In genomic region chr15:7934105-7934504, GRCm38 (mm10) we compare ENCODE assay signal across 8 mouse cellular contexts.
DNase-seq lines count a peak whose midpoint lies in the region; ATAC-seq and TF ChIP-seq lines count a peak whose summit lies in the region.

No protein-coding gene starts in this region.

- no peaks in the 10 kb centered on the region for H3K9me3 ChIP-seq in hindbrain, embryonic 10.5 days
- H3K9me3 ChIP-seq in hindbrain, embryonic 14.5 days (ENCODE audit: control insufficient read depth, low read length), result no peaks in the 10 kb centered on the region
- no peaks in the 10 kb centered on the region for H3K9me3 ChIP-seq in heart, embryonic 15.5 days (replicated peaks)
- no peaks in the 10 kb centered on the region for H3K9me3 ChIP-seq in lung, embryonic 14.5 days (ENCODE audit: low read depth, low read length)

- WGBS in hindbrain, embryonic 10.5 days, result 71% methylated on average over 16 of the region's 16 CpGs
- WGBS in hindbrain, embryonic 14.5 days, result 72% methylated on average over 16 of the region's 16 CpGs
- WGBS in heart, embryonic 15.5 days, result 23% methylated on average over 16 of the region's 16 CpGs
- WGBS in lung, embryonic 14.5 days, result 20% methylated on average over 16 of the region's 16 CpGs

- H3K27ac ChIP-seq in hindbrain, embryonic 10.5 days, result no peak overlapping the region
- H3K27ac ChIP-seq in hindbrain, embryonic 14.5 days, result no peak overlapping the region
- H3K27ac ChIP-seq in heart, embryonic 15.5 days, result no peak overlapping the region
- H3K27ac ChIP-seq in lung, embryonic 14.5 days (ENCODE audit: low read depth), result peak overlapping the region; percentile 36; the same call in 1 of the 2 replicates

- peak; percentile 6 for DNase-seq in hindbrain, embryonic 10.5 days (ENCODE audit: low spot score)
- no peak for DNase-seq in hindbrain, embryonic 14.5 days (ENCODE audit: low spot score)
- peak; percentile 72 for DNase-seq in adrenal gland, postnatal 14 days
- DNase-seq in lung, embryonic 14.5 days, result peak; percentile 58
- DNase-seq in urinary bladder, postnatal 25 days (ENCODE audit: low spot score), result no peak
- no peak for DNase-seq in right cerebral cortex, adult 18-20 months

- no peak overlapping the region for H3K9ac ChIP-seq in hindbrain, embryonic 14.5 days
- H3K9ac ChIP-seq in heart, embryonic 15.5 days, result no peak overlapping the region
- no peak overlapping the region for H3K9ac ChIP-seq in lung, embryonic 14.5 days

- H3K4me1 ChIP-seq in hindbrain, embryonic 10.5 days (replicated peaks), result peaks cover 3% of the 10 kb centered on the region; the same call in 1 of the 2 replicates
- no peaks in the 10 kb centered on the region; the same call in 1 of the 2 replicates for H3K4me1 ChIP-seq in hindbrain, embryonic 14.5 days (replicated peaks; ENCODE audit: control insufficient read depth, insufficient read depth, low read length)
- peaks cover 18% of the 10 kb centered on the region for H3K4me1 ChIP-seq in heart, embryonic 15.5 days (replicated peaks)
- H3K4me1 ChIP-seq in lung, embryonic 14.5 days (ENCODE audit: insufficient read depth), result 0 out of 2 replicates have a peak, but pooled peaks cover 6% of the 10 kb centered on the region

- no peak overlapping the region for H3K4me3 ChIP-seq in hindbrain, embryonic 10.5 days
- no peak overlapping the region for H3K4me3 ChIP-seq in hindbrain, embryonic 14.5 days (replicated peaks; ENCODE audit: low read length)
- H3K4me3 ChIP-seq in heart, embryonic 15.5 days, result peak overlapping the region; percentile 27
- H3K4me3 ChIP-seq in lung, embryonic 14.5 days (ENCODE audit: low read depth, low read length), result no peak overlapping the region

- H3K36me3 ChIP-seq in hindbrain, embryonic 10.5 days, result no peaks in the 10 kb centered on the region
- H3K36me3 ChIP-seq in hindbrain, embryonic 14.5 days (replicated peaks; ENCODE audit: control insufficient read depth, insufficient read depth), result no peaks in the 10 kb centered on the region
- no peaks in the 10 kb centered on the region for H3K36me3 ChIP-seq in heart, embryonic 15.5 days
- H3K36me3 ChIP-seq in lung, embryonic 14.5 days (ENCODE audit: insufficient read depth), result no peaks in the 10 kb centered on the region

- ATAC-seq in hindbrain, embryonic 14.5 days (ENCODE audit: low FRiP score), result no peak
- ATAC-seq in heart, embryonic 15.5 days (replicated peaks; ENCODE audit: insufficient number of reproducible peaks, insufficient read depth, low FRiP score, low read depth), result no peak; the same call in 1 of the 2 replicates
- ATAC-seq in lung, embryonic 14.5 days (ENCODE audit: insufficient read depth), result peak; percentile 55
- no peak for ATAC-seq in megakaryocyte-erythroid progenitor cell, adult 5-6 weeks (replicated peaks; ENCODE audit: low FRiP score, low TSS enrichment, poor library complexity, severe bottlenecking)

- H3K4me2 ChIP-seq in hindbrain, embryonic 14.5 days (replicated peaks), result no peak overlapping the region
- H3K4me2 ChIP-seq in heart, embryonic 15.5 days, result peak overlapping the region; percentile 57
- peak overlapping the region; percentile 48 for H3K4me2 ChIP-seq in lung, embryonic 14.5 days

- H3K27me3 ChIP-seq in hindbrain, embryonic 10.5 days (ENCODE audit: insufficient read depth, poor library complexity, severe bottlenecking), result no peaks in the 10 kb centered on the region
- H3K27me3 ChIP-seq in hindbrain, embryonic 14.5 days (ENCODE audit: control insufficient read depth, insufficient read depth, low read length), result no peaks in the 10 kb centered on the region
- no peaks in the 10 kb centered on the region for H3K27me3 ChIP-seq in heart, embryonic 15.5 days
- H3K27me3 ChIP-seq in lung, embryonic 14.5 days (ENCODE audit: insufficient read depth, low read length), result no peaks in the 10 kb centered on the region

- TF ChIP-seq CTCF in lung, embryonic 14.5 days (IDR thresholded peaks at IDR 0.05; ENCODE audit: low read depth), result no peak

Comparison
In these comparisons a context has a peak if more than half of its experiments do, and no peak if none do; other contexts are left out.
1. DNase-seq: peak in hindbrain, embryonic 10.5 days (single experiment), adrenal gland, postnatal 14 days (single experiment) and lung, embryonic 14.5 days (single experiment); none in hindbrain, embryonic 14.5 days (single experiment), urinary bladder, postnatal 25 days (single experiment) and right cerebral cortex, adult 18-20 months (single experiment).